Comparison of ENCODE assay signal across 23 mouse cellular contexts in genomic region chr1:74997231-74997630, GRCm38 (mm10). TPM values are rescaled to one million over a fixed set of nuclear protein-coding genes. Genes with fewer than 3 reads are reported as not detected.
DNase-seq lines count a peak whose midpoint lies in the region; ATAC-seq and TF ChIP-seq lines count a peak whose summit lies in the region.
"Had no signal": no experiment of that assay in that cellular context is flagged by ENCODE, and none has a peak within 500 bp of the region (broad histone marks: within the 10 kb centered on the region; RNA-seq: fewer than 3 reads in every experiment).

No protein-coding gene starts in this region.

- peak; percentile 87 for ATAC-seq in granulocyte monocyte progenitor cell, adult 5-6 weeks (replicated peaks; ENCODE audit: poor library complexity, severe bottlenecking)
- ATAC-seq in megakaryocyte, adult 5-6 weeks (ENCODE audit: poor library complexity, severe bottlenecking) = peak; percentile 73
- ATAC-seq: activated CD4-positive, CD25-positive, alpha-beta regulatory T cell, adult 4 months; forebrain, embryonic 13.5 days; forebrain, postnatal 0 days; intestine, postnatal 0 days had no signal

- peaks cover 11% of the 10 kb centered on the region for H3K4me1 ChIP-seq in bone marrow macrophage, adult 2 months (ENCODE audit: control insufficient read depth, insufficient read depth, low read length)
- H3K4me1 ChIP-seq: forebrain, embryonic 10.5 days; forebrain, embryonic 13.5 days; hindbrain, embryonic 12.5 days; hindbrain, embryonic 15.5 days had no signal

- TF ChIP-seq CTCF in bone marrow macrophage, adult 2 months (IDR thresholded peaks at IDR 0.05; ENCODE audit: low read depth, low read length) = no peak

- H3K4me3 ChIP-seq in bone marrow macrophage, adult 2 months (ENCODE audit: insufficient read depth, low read length) = no peak overlapping the region
- H3K4me3 ChIP-seq: forebrain, embryonic 10.5 days; forebrain, embryonic 13.5 days; gastrocnemius, adult 2 months; heart, adult 2 months; hindbrain, embryonic 12.5 days; hindbrain, embryonic 15.5 days had no signal

- no peak for TF ChIP-seq POLR2A in bone marrow macrophage, adult 2 months (IDR thresholded peaks at IDR 0.05; ENCODE audit: borderline replicate concordance, low read depth, low read length)

- DNase-seq in lung, postnatal 14 days = no peak
- no peak for DNase-seq in urinary bladder, postnatal 10 days (ENCODE audit: low spot score)
- no peak for DNase-seq in heart, adult 9 months (ENCODE audit: low spot score in 2 of 2)
- DNase-seq: adrenal gland, postnatal 10 days; adrenal gland, postnatal 36 days; cerebellum, adult 11 months; cerebellum, adult 2 months; cerebellum, adult 9-11 months; cerebellum, postnatal 25 days; forebrain, postnatal 0 days; gastrocnemius, adult 2 months; gastrocnemius, postnatal 14 days; heart, adult 2 months had no signal

- peak overlapping the region; percentile 57 for H3K27ac ChIP-seq in bone marrow macrophage, adult 2 months (ENCODE audit: insufficient read depth, low read depth, low read length)
- H3K27ac ChIP-seq: forebrain, embryonic 10.5 days; forebrain, embryonic 13.5 days; gastrocnemius, adult 2 months; heart, adult 2 months; hindbrain, embryonic 12.5 days; hindbrain, embryonic 15.5 days had no signal

RNA-seq across cellular contexts. Expression of gene Ihh, which starts 45.8 kb away (rescaled TPM):
- 0.32 and 0.38 TPM in 2 replicates for polyA plus RNA-seq in bone marrow macrophage, adult 2 months (2012; ENCODE audit: insufficient read depth, insufficient read length, missing spikeins)
- not detected in 2 replicates for total RNA-seq in granulocyte monocyte progenitor cell, adult 5-6 weeks (2014; fragmentation: Nextera tagmentation)
- not detected in 2 replicates for total RNA-seq in granulocyte monocyte progenitor cell, adult 5-6 weeks (2017)
- 0.11 TPM in 1 of 2 replicates, not detected in the other for total RNA-seq in megakaryocyte, adult 5-6 weeks (2015)
- not detected in 2 replicates for total RNA-seq in megakaryocyte, adult 5-6 weeks (2017)
- total RNA-seq: adrenal gland, postnatal 36 days had no signal
- polyA plus RNA-seq: activated CD4-positive, CD25-positive, alpha-beta regulatory T cell, adult 4 months; embryonic facial prominence, embryonic 11.5 days; forebrain, embryonic 10.5 days had no signal
